Mouse (Mus musculus): ENCODE data around the gene Map3k9. TPM values are rescaled to one million over a fixed set of nuclear protein-coding genes. Genes with fewer than 3 reads are reported as not detected.

Gene Map3k9
- polyA plus RNA-seq, 1 experiment from 2014 or later, result 0.20 TPM

GRCm38 (mm10) chr12:81810417-81810816 is 29.4 kb upstream of the Map3k9 start:
- Histone ChIP-seq H3K4me1 (ENCODE audit: control insufficient read depth, insufficient read depth, low read length) (peaks cover 18% of the 10 kb centered on the region), H3K9me3 (replicated peaks; ENCODE audit: control insufficient read depth, low read length) (no peaks in the 10 kb centered on the region), H3K4me3 (ENCODE audit: low read length) (no peak overlapping the region), H3K9ac (ENCODE audit: low read length) (no peak overlapping the region), H3K27me3 (ENCODE audit: control insufficient read depth, insufficient read depth, low read length) (no peaks in the 10 kb centered on the region), H3K4me2 (ENCODE audit: low read depth, low read length) (no peak overlapping the region), H3K27ac (ENCODE audit: low read length) (no peak overlapping the region), H3K36me3 (ENCODE audit: control insufficient read depth, insufficient read depth) (no peaks in the 10 kb centered on the region)
- WGBS, result 41% methylated on average over 8 of the region's 8 CpGs
- no peak for ATAC-seq (replicated peaks; ENCODE audit: extremely low read depth, insufficient read depth, low FRiP score)

GRCm38 (mm10) chr12:81808596-81808995 is 27.6 kb upstream of the Map3k9 start:
- H3K4me2 ChIP-seq (ENCODE audit: low read depth, low read length), result no peak overlapping the region
- no peak overlapping the region for H3K9ac ChIP-seq (ENCODE audit: low read length)
- no peak overlapping the region for H3K27ac ChIP-seq (ENCODE audit: low read length)
- H3K4me1 ChIP-seq (ENCODE audit: control insufficient read depth, insufficient read depth, low read length), result peaks cover 23% of the 10 kb centered on the region
- H3K4me3 ChIP-seq (ENCODE audit: low read length), result no peak overlapping the region
- no peak for ATAC-seq (replicated peaks; ENCODE audit: extremely low read depth, insufficient read depth, low FRiP score)
- 62% methylated on average over 2 of the region's 2 CpGs for WGBS
- no peaks in the 10 kb centered on the region for H3K9me3 ChIP-seq (replicated peaks; ENCODE audit: control insufficient read depth, low read length)
- H3K27me3 ChIP-seq (ENCODE audit: control insufficient read depth, insufficient read depth, low read length), result no peaks in the 10 kb centered on the region
- H3K36me3 ChIP-seq (ENCODE audit: control insufficient read depth, insufficient read depth), result no peaks in the 10 kb centered on the region

- no peak for ATAC-seq (replicated peaks; ENCODE audit: extremely low read depth, insufficient read depth, low FRiP score)
- Histone ChIP-seq H3K9ac (ENCODE audit: low read length) (peak overlapping the region; percentile 67; the same call in 1 of the 2 replicates), H3K27ac (ENCODE audit: low read length) (no peak overlapping the region), H3K36me3 (ENCODE audit: control insufficient read depth, insufficient read depth) (no peaks in the 10 kb centered on the region), H3K9me3 (replicated peaks; ENCODE audit: control insufficient read depth, low read length) (no peaks in the 10 kb centered on the region), H3K4me2 (ENCODE audit: low read depth, low read length) (peak overlapping the region; percentile 84), H3K27me3 (ENCODE audit: control insufficient read depth, insufficient read depth, low read length) (no peaks in the 10 kb centered on the region), H3K4me3 (ENCODE audit: low read length) (peak overlapping the region; percentile 49), H3K4me1 (ENCODE audit: control insufficient read depth, insufficient read depth, low read length) (peaks cover 25% of the 10 kb centered on the region)
- WGBS, result 18% methylated on average over 11 of the region's 11 CpGs
These were observed 27.0 kb upstream of the Map3k9 start for GRCm38 (mm10) chr12:81807953-81808352.

GRCm38 (mm10) chr12:81807529-81807837 is 26.5 kb upstream of the Map3k9 start:
- H3K4me3 ChIP-seq (ENCODE audit: low read length), result peak overlapping the region; percentile 49
- peak overlapping the region; percentile 46 for H3K27ac ChIP-seq (ENCODE audit: low read length)
- H3K4me1 ChIP-seq (ENCODE audit: control insufficient read depth, insufficient read depth, low read length), result peaks cover 25% of the 10 kb centered on the region
- ATAC-seq (replicated peaks; ENCODE audit: extremely low read depth, insufficient read depth, low FRiP score), result no peak
- no peaks in the 10 kb centered on the region for H3K9me3 ChIP-seq (replicated peaks; ENCODE audit: control insufficient read depth, low read length)
- 1% methylated on average over 7 of the region's 7 CpGs for WGBS
- H3K4me2 ChIP-seq (ENCODE audit: low read depth, low read length), result peak overlapping the region; percentile 84
- no peaks in the 10 kb centered on the region for H3K27me3 ChIP-seq (ENCODE audit: control insufficient read depth, insufficient read depth, low read length)
- no peaks in the 10 kb centered on the region for H3K36me3 ChIP-seq (ENCODE audit: control insufficient read depth, insufficient read depth)
- peak overlapping the region; percentile 67 for H3K9ac ChIP-seq (ENCODE audit: low read length)

- peak overlapping the region; percentile 49 for H3K4me3 ChIP-seq (ENCODE audit: low read length)
- H3K4me1 ChIP-seq (ENCODE audit: control insufficient read depth, insufficient read depth, low read length), result peaks cover 25% of the 10 kb centered on the region
- peak overlapping the region; percentile 67 for H3K9ac ChIP-seq (ENCODE audit: low read length)
- no peaks in the 10 kb centered on the region for H3K27me3 ChIP-seq (ENCODE audit: control insufficient read depth, insufficient read depth, low read length)
- H3K36me3 ChIP-seq (ENCODE audit: control insufficient read depth, insufficient read depth), result no peaks in the 10 kb centered on the region
- peak; percentile 58 for ATAC-seq (replicated peaks; ENCODE audit: extremely low read depth, insufficient read depth, low FRiP score)
- peak overlapping the region; percentile 84 for H3K4me2 ChIP-seq (ENCODE audit: low read depth, low read length)
- no peaks in the 10 kb centered on the region for H3K9me3 ChIP-seq (replicated peaks; ENCODE audit: control insufficient read depth, low read length)
- 4% methylated on average over 17 of the region's 17 CpGs for WGBS
- H3K27ac ChIP-seq (ENCODE audit: low read length), result peak overlapping the region; percentile 46
These were observed 26.0 kb upstream of the Map3k9 start for GRCm38 (mm10) chr12:81806759-81807528.

- no peak overlapping the region for H3K9ac ChIP-seq (ENCODE audit: low read length)
- H3K27me3 ChIP-seq (ENCODE audit: control insufficient read depth, insufficient read depth, low read length), result no peaks in the 10 kb centered on the region
- peaks cover 25% of the 10 kb centered on the region for H3K4me1 ChIP-seq (ENCODE audit: control insufficient read depth, insufficient read depth, low read length)
- WGBS, result 85% methylated on average over 5 of the region's 5 CpGs
- H3K27ac ChIP-seq (ENCODE audit: low read length), result no peak overlapping the region
- H3K4me3 ChIP-seq (ENCODE audit: low read length), result no peak overlapping the region
- no peaks in the 10 kb centered on the region for H3K9me3 ChIP-seq (replicated peaks; ENCODE audit: control insufficient read depth, low read length)
- no peaks in the 10 kb centered on the region for H3K36me3 ChIP-seq (ENCODE audit: control insufficient read depth, insufficient read depth)
- no peak overlapping the region for H3K4me2 ChIP-seq (ENCODE audit: low read depth, low read length)
- no peak for ATAC-seq (replicated peaks; ENCODE audit: extremely low read depth, insufficient read depth, low FRiP score)
These were observed 25.1 kb upstream of the Map3k9 start for GRCm38 (mm10) chr12:81806114-81806513.

- WGBS, result 29% methylated on average over 7 of the region's 7 CpGs
- peak overlapping the region; percentile 58; the same call in 1 of the 2 replicates for H3K27ac ChIP-seq (ENCODE audit: low read length)
These were observed 22.8 kb upstream of the Map3k9 start for GRCm38 (mm10) chr12:81803803-81804202.

GRCm38 (mm10) chr12:81803016-81803415 is 22.0 kb upstream of the Map3k9 start:
- Histone ChIP-seq H3K9ac (ENCODE audit: low read length) (no peak overlapping the region), H3K4me3 (ENCODE audit: low read length) (no peak overlapping the region), H3K27me3 (ENCODE audit: control insufficient read depth, insufficient read depth, low read length) (no peaks in the 10 kb centered on the region), H3K9me3 (replicated peaks; ENCODE audit: control insufficient read depth, low read length) (no peaks in the 10 kb centered on the region), H3K27ac (ENCODE audit: low read length) (no peak overlapping the region), H3K36me3 (ENCODE audit: control insufficient read depth, insufficient read depth) (no peaks in the 10 kb centered on the region), H3K4me1 (ENCODE audit: control insufficient read depth, insufficient read depth, low read length) (peaks cover 24% of the 10 kb centered on the region), H3K4me2 (ENCODE audit: low read depth, low read length) (no peak overlapping the region)
- 97% methylated on average over 3 of the region's 3 CpGs for WGBS
- ATAC-seq (replicated peaks; ENCODE audit: extremely low read depth, insufficient read depth, low FRiP score), result no peak

More at GRCm38 (mm10) chr12:81803803-81804202, 22.8 kb upstream of the Map3k9 start:
- Histone ChIP-seq H3K4me3 (ENCODE audit: low read length) (no peak overlapping the region), H3K36me3 (ENCODE audit: control insufficient read depth, insufficient read depth) (no peaks in the 10 kb centered on the region), H3K4me2 (ENCODE audit: low read depth, low read length) (no peak overlapping the region), H3K9ac (ENCODE audit: low read length) (no peak overlapping the region), H3K27me3 (ENCODE audit: control insufficient read depth, insufficient read depth, low read length) (no peaks in the 10 kb centered on the region), H3K9me3 (replicated peaks; ENCODE audit: control insufficient read depth, low read length) (no peaks in the 10 kb centered on the region), H3K4me1 (ENCODE audit: control insufficient read depth, insufficient read depth, low read length) (peaks cover 25% of the 10 kb centered on the region)
- no peak for ATAC-seq (replicated peaks; ENCODE audit: extremely low read depth, insufficient read depth, low FRiP score)

- no peak for ATAC-seq (replicated peaks; ENCODE audit: extremely low read depth, insufficient read depth, low FRiP score)
- 75% methylated on average over 9 of the region's 9 CpGs for WGBS
- H3K36me3 ChIP-seq (ENCODE audit: control insufficient read depth, insufficient read depth), result no peaks in the 10 kb centered on the region
- H3K27ac ChIP-seq (ENCODE audit: low read length), result no peak overlapping the region
- H3K4me3 ChIP-seq (ENCODE audit: low read length), result no peak overlapping the region
- peaks cover 7% of the 10 kb centered on the region for H3K4me1 ChIP-seq (ENCODE audit: control insufficient read depth, insufficient read depth, low read length)
- no peak overlapping the region for H3K4me2 ChIP-seq (ENCODE audit: low read depth, low read length)
- no peaks in the 10 kb centered on the region for H3K27me3 ChIP-seq (ENCODE audit: control insufficient read depth, insufficient read depth, low read length)
- H3K9ac ChIP-seq (ENCODE audit: low read length), result no peak overlapping the region
- H3K9me3 ChIP-seq (replicated peaks; ENCODE audit: control insufficient read depth, low read length), result no peaks in the 10 kb centered on the region
These were observed 20.2 kb upstream of the Map3k9 start for GRCm38 (mm10) chr12:81801134-81801533.

Measured in heart, embryonic 16.5 days (tissue).